Mouse (Mus musculus): Measurements from ENCODE around the gene Trap1a. TPM values are rescaled to one million over a fixed set of nuclear protein-coding genes. Genes with fewer than 3 reads are reported as not detected.
"Not testable (repeated sequence)": the region's sequence is repeated elsewhere in the genome, so short reads cannot be mapped to it uniquely, and the experiment has no call there.

The Trap1a gene
- not detected for total RNA-seq (2021)

DNA sequence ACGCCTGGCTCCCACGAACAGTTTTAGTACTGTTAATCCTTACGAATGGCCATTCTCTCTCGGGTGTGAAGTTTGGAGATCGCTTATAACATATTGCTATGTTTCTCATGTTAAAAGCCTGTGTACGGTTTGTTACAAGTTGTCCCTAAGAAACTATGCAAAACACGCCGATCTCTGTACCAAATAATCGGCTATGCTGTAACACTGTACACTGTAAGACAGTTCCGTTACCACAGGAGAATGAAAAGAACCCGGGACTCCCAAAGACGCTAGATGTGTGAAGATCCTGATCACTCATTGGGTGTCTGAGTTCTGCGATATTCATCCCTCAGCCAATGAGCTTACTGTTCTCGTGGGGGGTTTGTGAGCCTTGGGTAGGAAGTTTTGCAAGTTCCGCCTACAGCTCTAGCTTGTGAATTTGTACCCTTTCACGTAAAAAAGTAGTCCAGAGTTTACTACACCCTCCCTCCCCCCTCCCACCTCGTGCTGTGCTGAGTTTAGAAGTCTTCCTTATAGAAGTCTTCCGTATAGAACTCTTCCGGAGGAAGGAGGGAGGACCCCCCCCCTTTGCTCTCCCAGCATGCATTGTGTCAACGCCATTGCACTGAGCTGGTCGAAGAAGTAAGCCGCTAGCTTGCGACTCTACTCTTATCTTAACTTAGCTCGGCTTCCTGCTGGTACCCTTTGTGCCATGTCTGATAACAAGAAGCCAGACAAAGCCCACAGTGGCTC is at the start of gene Trap1a:
Gene Trap1a, plus strand, starts transcription at position 421 of the 732 bp plus-strand sequence.
- no peak for DNase-seq
- intact Hi-C loops (cut with DNase I): loop anchor here (2.0 kb wide), 1 partner anchor 67 kb away; no protein-coding TSS in a partner anchor

DNA sequence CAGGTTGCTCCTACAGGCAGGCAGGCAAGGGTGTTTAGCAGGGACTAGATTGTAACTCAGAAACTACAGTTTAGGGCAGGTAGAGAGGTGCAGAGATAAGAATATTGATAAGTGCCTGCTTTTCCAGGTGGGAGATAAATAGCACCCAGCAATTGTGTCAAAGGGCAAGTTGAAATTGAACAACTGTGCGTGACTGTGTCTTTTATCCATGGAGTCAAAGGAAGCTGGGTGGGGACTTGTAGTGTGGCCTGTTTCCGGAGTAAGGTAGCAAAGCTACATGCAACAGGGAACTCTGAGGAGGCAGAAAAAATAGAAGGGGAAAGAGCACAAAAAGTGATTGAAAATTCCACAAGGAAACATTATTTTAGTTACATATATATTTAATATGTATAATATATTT is 40.4 kb upstream of the Trap1a start:
- intact Hi-C loops (cut with DNase I): no loop called here
- DNase-seq: no peak

DNA sequence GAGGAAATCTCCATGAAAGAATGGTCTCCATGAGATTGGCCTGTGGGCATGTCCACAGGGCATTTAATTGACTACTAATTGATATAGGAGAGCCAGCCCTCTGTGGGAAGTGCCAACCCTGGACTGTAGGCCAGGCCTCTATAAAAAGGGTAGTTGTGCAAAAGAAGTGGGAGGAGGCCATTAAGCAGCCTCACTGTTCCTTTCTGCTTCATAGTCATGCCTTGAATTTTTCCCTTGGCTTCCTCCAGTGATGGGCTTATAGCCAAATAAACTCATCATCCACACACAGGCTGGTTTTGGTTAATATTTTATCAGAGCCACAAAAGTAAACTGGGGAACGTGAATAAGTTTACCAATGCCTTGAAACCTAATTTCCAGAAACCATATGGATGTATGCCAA is 38.2 kb upstream of the Trap1a start:
- DNase-seq: no peak
- intact Hi-C loops (cut with DNase I): no loop called here

DNA sequence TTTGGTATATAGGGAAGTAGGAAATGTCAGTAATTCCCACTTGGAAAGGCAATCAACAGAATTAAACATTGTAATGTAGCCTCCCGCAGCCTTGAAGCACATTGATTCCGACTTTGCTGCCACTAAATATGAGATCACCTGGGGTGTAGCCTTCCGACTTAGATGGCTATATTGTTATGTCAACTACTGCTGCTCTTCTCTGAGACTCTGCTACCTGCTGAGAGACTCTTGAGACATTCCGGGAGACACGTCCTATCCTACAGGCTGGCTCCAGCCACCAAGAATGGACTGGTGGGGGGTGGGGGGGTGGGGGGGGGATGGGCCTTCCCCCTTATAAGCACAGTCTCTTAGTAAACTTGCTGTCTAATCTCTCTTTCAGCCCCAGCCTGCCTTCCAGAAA is 16.1 kb upstream of the Trap1a start:
- intact Hi-C loops (cut with DNase I); DNase-seq: not testable (repeated sequence)

DNA sequence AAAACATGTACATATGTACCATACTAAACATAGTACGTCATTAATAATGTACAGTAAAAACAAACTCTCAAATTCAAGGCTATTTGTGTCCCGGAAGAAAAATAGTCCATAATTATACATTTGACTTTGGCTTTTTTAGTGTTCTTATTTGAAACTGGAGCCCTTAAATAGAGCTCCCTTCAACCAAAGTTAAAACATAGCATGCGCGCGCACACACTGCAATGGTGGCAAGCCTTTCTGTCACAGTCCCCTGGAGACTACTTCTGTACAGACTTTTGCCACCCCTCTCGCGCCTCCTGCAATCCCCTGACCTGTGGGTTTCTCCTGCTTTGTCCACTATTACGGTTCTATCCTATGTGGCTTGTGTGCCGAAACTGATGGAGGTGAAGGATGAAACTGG is 900 bp upstream of the Trap1a start:
- intact Hi-C loops (cut with DNase I): loop anchor here (2.0 kb wide), 1 partner anchor 68 kb away; no protein-coding TSS in a partner anchor
- DNase-seq: no peak

DNA sequence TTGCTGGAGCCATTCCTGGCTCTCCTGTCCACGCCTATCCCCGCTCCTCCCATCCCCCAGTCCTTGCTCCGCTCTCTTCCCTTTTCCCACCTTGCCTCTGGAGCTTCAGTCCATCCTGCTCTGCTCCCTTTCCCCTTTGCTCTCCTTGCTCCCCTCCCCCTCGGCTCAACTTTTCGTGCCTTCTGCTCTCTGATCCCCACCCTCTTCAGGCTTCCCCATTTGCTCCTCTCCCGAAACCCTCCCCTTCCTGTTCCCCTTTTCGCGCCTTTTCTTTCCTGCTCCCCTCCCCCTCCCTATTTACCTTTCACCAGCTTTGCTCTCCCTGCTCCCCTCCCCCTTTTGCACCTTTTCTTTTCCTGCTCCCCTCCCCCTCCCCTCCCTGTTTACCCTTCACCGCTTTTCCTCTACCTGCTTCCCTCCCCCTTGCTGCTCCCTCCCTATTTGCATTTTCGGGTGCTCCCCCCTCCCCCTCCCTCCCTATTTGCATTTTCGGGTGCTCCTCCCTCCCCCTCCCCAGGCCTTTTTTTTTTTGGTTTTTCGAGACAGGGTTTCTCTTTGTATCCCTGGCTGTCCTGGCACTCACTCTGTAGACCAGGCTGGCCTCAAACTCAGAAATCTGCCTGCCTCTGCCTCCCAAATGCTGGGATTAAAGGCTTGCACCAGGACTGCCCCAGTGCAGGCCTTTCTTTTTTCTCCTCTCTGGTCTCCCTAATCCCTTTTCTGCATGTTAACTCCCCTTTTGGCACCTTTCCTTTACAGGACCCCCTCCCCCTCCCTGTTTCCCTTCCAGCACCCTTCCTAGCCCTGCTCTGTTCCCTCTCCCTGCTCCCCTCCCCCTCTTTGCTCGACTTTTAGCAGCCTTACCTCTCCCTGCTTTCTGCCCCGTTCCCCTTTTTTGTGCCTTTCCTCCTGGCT is 1.3 kb downstream of the Trap1a start:
- no peak for DNase-seq
- intact Hi-C loops (cut with DNase I): no loop called here

DNA sequence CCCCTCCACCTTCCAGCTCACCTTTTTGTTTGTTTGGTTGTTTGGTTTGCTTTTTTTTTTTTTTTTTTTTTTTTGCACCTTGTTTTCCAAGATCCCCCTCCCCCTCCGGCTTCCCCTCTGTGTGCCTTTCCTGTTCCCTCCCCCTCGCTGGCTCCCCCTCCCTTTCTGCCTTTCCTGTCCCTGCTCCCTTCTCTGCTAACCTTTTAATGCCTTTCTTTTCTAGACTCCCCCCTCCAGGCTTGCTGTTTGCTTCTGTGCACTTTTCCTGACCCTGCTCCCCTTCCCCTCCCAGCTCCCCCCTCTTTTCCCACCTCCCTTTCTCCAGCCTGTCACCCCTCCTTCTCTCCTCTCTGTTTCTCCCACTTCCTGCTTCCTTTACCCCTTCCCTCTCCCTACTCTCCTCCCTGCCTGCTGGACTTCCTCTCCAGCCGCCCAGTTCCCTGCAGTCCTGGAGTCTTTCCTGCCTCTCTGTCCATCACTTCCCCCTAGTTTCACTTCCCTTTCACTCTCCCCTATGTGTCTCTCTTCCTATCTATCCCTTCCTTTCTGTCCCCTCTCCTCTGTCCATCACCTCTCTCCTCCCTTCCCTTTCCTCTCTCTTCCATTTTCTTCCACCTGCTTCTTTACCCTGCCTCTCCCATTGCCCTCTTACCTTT is 2.1 kb downstream of the Trap1a start:
- intact Hi-C loops (cut with DNase I): no loop called here
- no peak for DNase-seq

DNA sequence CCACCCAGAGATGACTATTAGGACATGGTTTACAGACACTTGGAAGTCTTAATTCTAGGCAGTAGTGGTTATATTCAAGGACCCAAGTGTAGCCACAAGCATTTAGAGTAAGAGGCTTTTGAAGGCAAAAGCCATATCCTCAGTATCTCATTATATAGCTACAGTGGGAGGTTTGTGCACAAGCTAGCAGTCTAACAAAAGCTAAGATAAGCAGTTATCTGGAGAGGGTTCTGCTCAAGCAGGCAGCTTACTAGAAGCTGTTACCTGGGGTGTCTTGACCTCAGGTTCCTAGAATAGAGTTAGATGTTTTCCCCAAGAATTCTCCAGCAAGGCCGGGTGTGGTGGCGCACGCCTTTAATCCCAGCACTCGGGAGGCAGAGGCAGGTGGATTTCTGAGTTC is 6.1 kb downstream of the Trap1a start:
- no peak for DNase-seq
- intact Hi-C loops (cut with DNase I): no loop called here

DNA sequence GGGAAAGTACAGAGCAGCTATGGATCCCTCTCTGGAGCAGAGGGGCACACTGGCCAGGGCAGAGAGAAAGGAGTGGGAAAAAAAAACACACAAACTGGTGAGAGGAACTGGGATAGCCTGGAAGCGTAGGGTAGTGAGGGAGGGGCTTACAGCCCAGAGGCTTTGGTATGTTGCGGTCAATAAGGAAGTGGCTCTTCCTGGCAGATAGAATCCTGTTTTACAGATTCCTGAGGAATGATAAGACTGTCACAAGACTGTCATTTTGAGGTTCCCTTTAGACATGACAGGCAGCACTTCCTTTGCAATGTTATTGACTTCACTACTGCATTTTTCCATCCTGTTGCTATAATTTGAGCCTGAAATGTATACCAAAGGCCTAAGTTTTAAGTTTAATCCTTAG is 7.7 kb downstream of the Trap1a start:
- intact Hi-C loops (cut with DNase I): no loop called here
- DNase-seq: no peak

DNA sequence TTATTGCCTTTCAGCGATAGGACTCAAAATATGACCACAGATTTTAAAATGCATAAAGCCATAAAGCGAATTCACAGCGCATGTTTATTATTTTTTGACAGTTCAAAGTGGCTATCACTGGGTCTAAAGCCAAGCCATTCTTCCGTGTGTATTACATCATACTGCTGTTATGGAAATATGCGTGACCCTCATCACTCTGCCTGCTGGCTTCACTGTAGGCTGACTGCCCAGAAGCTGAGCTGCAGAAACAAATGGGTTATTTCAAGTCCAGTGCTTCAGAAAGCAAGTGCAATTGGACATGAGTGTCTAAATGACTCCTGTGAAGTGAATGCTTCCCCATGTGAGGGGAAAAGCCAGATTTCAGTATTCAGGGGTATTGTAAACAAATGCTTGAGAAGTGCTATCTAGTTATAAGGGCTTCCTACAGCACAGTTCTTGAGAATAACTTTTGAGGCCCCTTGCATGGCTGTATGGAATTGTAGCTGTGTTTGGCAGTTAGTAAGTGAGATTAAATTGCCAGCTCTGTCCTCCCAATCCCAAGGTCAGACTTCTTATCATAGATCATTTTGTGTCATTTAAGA is 18.8 kb downstream of the Trap1a start:
- DNase-seq: peak; percentile 19 to 24
- intact Hi-C loops (cut with DNase I): no loop called here

DNA sequence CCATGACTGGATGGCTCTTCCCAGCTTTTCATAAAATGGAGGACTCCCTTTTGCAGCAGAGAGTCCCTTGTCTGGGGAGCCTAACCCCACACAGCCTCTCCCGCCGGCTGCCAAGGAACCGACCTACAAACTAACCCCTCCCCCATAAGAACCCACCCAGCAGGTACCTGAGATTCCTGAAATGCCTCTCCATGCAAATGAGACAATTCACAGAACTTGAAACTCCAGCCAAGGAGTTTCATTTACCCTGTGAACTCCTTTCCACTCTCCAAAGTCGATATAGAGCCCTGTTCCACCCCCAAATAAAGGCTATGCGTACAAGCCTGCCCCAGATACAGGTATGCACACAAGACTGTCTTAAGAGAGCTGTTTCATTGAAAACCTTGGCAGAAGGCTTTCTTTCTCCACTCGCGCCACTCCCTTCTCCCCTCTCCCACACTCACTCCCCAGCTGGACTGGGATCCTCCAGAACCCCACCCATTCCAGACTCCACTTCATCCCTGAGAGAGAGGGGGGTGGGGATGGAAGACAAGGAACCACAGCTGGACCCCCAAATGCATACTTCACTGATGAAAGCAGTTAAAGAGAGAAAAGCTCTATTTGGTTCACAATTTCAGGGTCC is 24.3 kb downstream of the Trap1a start:
- intact Hi-C loops (cut with DNase I): no loop called here
- DNase-seq: no peak

DNA sequence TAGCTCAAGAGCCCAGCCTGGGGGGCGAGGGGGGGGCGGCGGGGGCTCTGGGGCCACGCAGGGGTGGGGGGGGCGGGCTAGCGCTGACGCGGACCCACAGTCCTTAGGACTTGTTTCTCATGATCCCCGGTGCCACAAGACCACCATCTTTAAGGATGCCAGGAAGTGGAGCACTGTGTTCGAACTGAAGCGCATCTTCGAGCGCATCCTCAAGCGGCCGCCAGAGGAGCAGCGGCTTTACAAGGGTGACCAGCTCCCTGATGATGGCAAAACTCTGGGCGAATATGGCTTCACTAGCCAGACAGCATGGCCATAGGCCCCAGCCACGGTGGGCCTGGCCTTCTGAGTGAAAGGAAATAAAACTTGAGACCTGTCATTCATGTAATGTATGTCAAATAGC is 24.9 kb downstream of the Trap1a start:
- intact Hi-C loops (cut with DNase I): no loop called here
- DNase-seq: no peak

DNA sequence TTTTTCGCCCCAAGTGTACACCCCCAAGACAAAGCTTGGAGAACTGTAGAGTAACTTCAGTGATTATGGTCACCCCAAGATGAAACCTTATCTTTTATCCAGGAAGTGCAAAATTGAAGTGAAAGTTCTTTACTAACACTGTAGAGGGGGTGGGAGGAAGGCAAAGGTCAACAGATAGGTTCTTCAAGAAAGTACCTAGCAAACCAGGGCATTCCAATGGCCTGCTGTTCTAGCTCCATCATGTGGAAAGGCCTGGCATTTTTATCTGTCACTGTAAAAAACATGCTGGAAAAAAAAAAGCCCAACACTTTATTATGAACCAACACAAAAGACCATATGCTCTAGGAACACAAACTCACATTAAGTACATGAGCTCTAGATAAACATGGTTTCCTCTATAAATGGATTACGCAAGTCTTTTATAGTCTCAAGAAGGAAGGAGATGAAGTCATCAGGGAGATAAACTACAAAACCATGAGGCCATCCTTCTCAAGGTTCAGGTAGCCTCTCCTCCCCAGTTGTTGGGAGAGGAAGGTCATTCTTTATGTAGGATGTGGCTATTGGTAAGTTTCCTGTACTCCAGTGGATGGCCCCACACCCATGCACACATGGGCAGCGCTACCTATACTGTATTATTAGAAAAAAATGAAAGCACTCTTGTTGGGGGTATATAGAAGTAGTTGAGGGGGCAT is 33.5 kb downstream of the Trap1a start:
- intact Hi-C loops (cut with DNase I): loop anchor here (5.0 kb wide), 2 partner anchors 150 to 350 kb away; no protein-coding TSS in a partner anchor
- peak in 1 of 2 experiments; percentile 1 for DNase-seq

DNA sequence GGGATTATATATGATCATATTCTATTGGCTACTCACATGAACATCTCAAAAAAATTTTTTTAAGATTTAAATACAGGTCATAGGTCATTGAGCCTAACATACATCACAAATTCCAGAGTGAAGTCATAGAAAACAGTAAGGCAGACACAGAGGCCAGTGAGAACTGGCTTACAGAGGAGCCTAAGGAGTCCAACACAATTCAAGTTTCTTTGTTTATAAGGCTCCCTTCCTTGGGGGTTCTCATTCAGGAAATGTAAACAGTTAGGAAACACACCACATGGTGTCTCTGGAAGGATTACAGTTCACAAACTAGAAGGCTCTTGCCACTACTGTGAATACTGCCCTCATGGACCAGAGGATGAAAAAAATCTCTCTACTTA is 34.0 kb downstream of the Trap1a start:
- intact Hi-C loops (cut with DNase I): loop anchor here (5.0 kb wide), 2 partner anchors 150 to 350 kb away; no protein-coding TSS in a partner anchor
- no peak for DNase-seq

DNA sequence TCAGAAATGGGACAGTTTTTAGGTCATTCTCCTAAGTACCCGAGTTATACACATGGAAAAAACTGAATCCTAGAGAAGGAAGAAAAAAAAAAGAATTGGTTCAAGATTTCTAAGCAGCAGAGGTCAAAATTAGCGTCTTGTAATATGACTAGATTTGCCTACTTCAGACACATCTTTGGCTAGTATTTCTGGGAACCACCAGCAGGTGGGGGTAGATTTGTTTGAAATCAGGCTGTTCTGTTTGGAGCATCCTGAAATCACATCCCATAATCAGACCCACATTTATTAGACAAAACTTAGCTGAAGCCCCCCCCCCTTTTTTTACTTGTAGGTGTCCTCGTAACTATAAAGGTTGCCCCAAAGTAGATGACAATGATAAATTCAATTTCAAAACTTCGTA is 35.6 kb downstream of the Trap1a start:
- intact Hi-C loops (cut with DNase I): loop anchor here (5.0 kb wide), 2 partner anchors 152 to 352 kb away; no protein-coding TSS in a partner anchor

DNA sequence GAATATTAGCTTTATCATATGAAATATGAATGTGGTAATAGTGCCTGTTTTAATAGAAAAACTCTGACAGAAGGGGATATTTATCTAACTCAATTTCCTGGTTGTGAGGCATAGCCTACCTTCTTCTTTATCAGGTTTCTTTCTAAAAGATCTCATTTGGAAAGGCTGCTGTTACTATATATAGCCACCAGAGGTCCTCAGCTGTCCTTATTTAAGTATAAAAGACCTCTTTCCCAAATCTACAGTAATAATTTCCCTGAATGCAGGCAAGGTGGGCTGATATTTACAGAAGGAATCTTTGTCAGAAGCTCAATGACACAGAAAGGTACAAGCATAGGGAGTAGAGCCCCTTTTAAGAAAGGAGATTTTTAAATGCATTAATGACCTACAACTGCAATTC is 39.2 kb downstream of the Trap1a start:
- intact Hi-C loops (cut with DNase I): loop anchor here (5.0 kb wide), 2 partner anchors 295 to 390 kb away; no protein-coding TSS in a partner anchor
- DNase-seq: peak in 1 of 2 experiments; percentile 3

More for the DNA sequence above, 35.6 kb downstream of the Trap1a start:
- DNase-seq: peak; percentile 10 to 14

Data from heart, postnatal 10 days (tissue).